Mouse (Mus musculus) megakaryocyte, adult 5-6 weeks (primary cell): ENCODE data around the gene Nr1i3. TPM values are rescaled to one million over a fixed set of nuclear protein-coding genes. Genes with fewer than 3 reads are reported as not detected.

Source experiments
- ATAC-seq: 2 replicates; pipeline ENCODE4 v1.8.0; 2016; ENCODE audit warnings: mild to moderate bottlenecking, inconsistent platforms; ENCODE audit not compliant: poor library complexity, severe bottlenecking
- total RNA-seq, 2 experiments: library from RNA; stranded (forward) in 1 of 2; stranded (reverse) in 1 of 2; fragments of 153-499, 151-499 nt in 1 of 2; fragments of 221-1000, 200-1000 nt in 1 of 2; gene quantifications; 2 replicates each; pipeline versions ENCODE4 v1.2.3 to v1.2.4; 2015 to 2017

The Nr1i3 gene
- not detected in 2 replicates for total RNA-seq (2015)
- total RNA-seq (2017), result 0.04 TPM in 2 replicates

GRCm38 (mm10) chr1:171213801-171214496 is at the start of gene Nr1i3:
Gene Nr1i3, plus strand, starts transcription at chr1:171213970.
- no peak for ATAC-seq

DNA sequence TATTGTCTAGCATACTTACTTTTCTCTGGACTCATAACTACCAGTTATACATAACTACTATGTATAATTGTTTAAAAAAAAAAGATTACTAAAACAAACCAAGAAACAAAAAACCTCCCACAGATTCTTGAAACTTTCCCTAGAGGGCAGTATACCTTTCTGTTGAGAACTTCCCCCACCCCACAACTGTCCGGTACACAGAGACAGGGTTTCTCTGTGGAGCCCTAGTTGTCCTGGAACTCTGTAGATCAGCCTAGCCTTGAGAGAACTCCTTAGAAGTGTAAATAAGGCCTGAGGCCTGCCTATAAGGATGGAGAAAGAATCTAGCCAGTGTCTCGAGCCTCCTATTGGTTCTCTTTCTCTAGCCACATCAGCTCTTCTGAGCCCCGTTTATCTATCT is 49.5 kb upstream of the Nr1i3 start:
- ATAC-seq, result 0 out of 2 replicates have a peak, but pooled peaks have one; percentile 39

- ATAC-seq, result no peak
These were observed 48.0 kb upstream of the Nr1i3 start for GRCm38 (mm10) chr1:171165629-171166345.

GRCm38 (mm10) chr1:171168906-171169305 is 44.9 kb upstream of the Nr1i3 start:
- ATAC-seq, result no peak

- no peak for ATAC-seq
These were observed 43.9 kb upstream of the Nr1i3 start for GRCm38 (mm10) chr1:171169913-171170312.

GRCm38 (mm10) chr1:171171138-171171537 is 42.6 kb upstream of the Nr1i3 start:
- no peak for ATAC-seq

DNA sequence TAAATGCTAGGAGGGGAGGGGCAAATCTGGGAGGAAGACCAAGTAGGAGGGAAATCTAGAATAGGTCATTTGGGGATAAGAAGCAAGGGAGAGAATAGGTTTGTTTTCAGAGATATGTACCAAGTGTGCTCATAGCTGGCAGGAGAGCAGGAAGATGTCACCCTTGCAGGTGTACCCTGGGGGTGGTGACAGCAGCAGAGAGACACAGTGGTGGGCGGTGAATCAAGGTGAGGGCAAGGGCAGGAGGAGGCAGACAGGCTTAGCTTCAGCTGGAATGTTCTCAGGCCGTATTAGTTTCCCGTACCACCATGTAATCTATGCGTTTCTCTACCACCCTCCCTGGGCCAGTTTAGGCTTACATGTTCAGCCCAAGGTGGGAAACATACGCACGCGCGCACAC is 41.0 kb upstream of the Nr1i3 start:
- ATAC-seq, result no peak

DNA sequence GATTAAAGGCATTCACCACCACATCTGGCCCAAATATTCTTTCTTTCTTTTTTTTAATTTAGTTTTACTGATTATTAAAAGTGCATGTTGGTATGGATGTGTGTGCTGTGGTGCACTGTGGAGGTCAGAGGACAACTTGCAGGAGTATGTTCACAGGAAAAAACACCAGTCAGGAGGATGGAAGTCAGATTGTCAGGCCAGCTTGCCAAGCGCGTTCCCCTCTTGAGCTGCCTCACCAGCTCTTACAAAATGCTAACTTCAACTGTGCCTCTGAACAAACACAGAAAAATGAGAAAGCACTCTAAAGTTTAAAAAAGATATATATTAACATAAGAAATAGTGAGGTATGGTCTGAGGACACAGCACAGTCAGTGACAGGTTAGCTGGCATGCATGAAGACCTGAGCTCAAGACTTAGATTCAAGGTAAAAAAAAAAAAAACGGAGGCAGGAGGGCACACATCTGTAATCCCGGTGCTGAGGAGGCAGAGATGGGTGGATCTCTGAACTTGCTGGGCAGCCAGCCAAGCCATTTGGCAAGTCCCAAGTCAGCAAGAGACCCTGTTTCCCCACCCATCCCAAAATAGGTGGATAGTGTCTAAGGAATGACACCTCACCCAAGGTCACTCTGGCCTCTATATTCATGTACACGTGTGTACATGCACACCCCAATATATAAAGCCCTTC is 34.1 kb upstream of the Nr1i3 start:
- ATAC-seq, result no peak

- no peak for ATAC-seq
These were observed 30.7 kb upstream of the Nr1i3 start for GRCm38 (mm10) chr1:171183025-171183424.

- no peak for ATAC-seq
These were observed 30.1 kb upstream of the Nr1i3 start for GRCm38 (mm10) chr1:171183620-171184019.

GRCm38 (mm10) chr1:171184314-171184713 is 29.5 kb upstream of the Nr1i3 start:
- peak; percentile 94 for ATAC-seq

DNA sequence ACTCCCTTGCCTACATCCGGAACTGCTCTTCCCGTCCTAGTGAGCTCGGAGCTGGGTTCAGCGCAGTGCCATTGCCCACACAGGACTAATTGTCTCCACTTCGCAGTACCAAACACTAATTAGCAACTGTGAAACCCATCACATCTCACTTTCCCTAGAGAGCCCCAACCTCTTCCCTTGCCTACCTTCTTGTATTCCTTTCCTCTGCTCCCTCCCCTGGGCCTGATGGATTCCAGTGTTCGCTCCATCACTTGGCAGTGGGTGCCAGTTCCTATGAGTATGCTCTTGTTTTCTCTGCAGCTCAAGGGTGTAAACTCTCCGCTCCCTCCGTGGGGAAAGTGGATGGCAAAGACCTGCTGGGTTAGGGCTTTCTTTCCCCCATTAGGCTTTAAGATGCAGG is 28.1 kb upstream of the Nr1i3 start:
- no peak for ATAC-seq

DNA sequence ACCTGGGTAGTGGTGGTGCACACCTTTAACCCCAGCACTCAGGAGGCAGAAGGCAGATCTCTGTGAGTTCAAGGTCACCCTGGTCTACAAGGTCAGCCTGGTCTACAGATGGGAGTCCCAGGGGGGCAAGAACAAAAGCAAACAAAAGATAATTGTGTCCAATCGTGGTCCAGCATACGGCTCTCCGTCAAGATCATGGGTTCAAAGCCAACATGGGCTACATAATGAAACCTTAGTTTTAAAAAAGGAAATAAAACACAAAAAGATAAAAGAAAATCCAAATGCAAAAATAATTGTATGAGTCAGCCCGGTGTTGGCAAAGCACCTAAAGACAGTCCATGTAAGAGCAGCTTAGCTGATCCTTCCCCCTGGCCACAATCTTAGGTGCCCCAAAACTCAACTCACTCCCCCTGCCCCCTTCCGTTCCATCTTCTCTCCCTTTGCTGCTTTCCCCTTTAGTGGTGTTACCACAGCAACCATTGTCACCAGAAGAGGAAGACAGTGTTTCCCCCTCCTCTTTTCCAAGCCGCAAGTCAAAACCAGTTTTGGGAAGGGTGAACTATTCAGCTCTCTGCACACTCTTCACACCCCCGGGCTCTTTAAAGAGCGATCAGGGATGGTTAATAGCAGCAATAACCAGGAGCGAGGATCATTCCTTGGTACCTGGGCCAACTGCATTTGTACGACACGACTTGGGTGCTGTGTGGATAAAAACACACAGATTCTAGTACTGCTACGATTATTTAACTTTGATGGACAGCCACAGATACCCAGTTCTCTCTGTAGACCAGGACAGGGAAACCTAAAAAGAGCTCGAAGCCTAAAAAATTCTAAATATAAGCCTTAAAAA is 25.7 kb upstream of the Nr1i3 start:
- ATAC-seq, result 0 out of 2 replicates have a peak, but pooled peaks have one; percentile 9

DNA sequence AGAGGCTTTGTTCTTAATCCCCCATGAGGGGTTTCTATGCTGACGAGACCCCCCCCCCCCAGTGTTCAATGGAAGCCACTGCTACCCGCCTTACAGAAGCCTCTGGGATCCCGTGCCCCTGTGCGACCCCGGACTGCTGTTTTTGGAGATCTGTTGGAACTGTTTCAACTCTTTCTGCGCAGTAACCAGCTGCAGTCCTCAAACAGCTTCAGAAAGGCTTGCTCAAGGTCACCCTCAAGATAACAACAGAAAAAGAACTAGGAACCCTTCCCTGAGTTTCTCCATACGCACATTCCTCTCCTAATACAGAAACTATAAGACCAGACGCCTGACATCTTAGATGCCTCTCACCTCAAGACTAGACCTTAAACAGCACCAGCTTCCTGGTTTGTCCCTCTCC is 24.7 kb upstream of the Nr1i3 start:
- ATAC-seq, result no peak

GRCm38 (mm10) chr1:171189476-171190114 is 24.2 kb upstream of the Nr1i3 start:
- ATAC-seq, result no peak

DNA sequence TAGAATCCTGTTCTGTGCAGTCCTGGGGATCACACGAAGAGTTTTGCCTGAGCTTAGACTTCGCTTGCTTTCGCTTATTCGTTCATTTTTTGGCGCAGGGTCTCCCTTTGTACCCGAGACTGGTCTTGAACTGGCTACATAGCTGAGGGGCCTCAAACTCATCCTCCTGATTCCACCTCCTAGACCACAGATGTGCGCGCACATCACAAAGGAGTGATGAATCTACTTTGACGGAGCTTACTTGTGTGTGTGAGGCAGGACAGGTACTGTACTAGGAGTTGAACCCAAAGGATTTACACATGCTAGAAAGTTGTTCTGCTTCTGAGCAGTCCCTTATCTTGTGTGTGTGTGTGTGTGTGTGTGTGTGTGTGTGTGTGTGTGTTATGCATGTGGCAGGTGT is 22.9 kb upstream of the Nr1i3 start:
- no peak for ATAC-seq

DNA sequence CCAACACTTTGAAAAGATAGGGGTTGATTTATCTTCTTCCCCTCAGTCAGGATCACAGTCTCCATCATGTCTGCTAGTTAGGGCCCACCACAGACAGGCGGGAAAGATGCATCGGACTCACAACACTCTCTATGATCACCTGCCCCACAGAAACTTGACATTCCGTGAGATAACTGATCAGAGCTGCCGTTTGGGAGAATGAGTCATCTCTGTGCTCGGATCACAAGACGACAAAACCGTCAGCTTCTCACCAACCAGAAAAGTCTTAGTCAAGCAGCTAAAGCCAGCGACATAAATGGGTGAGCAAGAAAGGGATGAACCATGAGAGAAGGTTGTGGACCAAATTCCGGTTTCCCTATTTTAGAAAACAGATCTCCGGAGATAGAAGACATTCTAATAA is 21.5 kb upstream of the Nr1i3 start:
- ATAC-seq, result no peak

GRCm38 (mm10) chr1:171193093-171193840 is 20.5 kb upstream of the Nr1i3 start:
- no peak for ATAC-seq
